Mouse (Mus musculus): ENCODE data around the gene Icam2. TPM values are rescaled to one million over a fixed set of nuclear protein-coding genes. Genes with fewer than 3 reads are reported as not detected.
"Not testable (repeated sequence)": the region's sequence is repeated elsewhere in the genome, so short reads cannot be mapped to it uniquely, and the experiment has no call there.

Icam2 gene
- 24.6 and 27.6 TPM in 2 replicates for total RNA-seq (2021)
- long read RNA-seq, experiment 1, transcript Icam2-201 (4 exons, 1,282 nt), result major isoform, 10 of 19 reads
- long read RNA-seq, experiment 1, partial matches to known transcripts, result 3 of 19 reads
- long read RNA-seq, experiment 1, other reads (novel, unspliced or antisense), result 6 of 19 reads
- long read RNA-seq, experiment 2, transcript Icam2-201 (4 exons, 1,282 nt), result major isoform, 10 of 12 reads
- long read RNA-seq, experiment 2, partial matches to known transcripts, result 2 of 12 reads
- long read RNA-seq, experiment 2, other reads (novel, unspliced or antisense), result 0 of 12 reads

DNA sequence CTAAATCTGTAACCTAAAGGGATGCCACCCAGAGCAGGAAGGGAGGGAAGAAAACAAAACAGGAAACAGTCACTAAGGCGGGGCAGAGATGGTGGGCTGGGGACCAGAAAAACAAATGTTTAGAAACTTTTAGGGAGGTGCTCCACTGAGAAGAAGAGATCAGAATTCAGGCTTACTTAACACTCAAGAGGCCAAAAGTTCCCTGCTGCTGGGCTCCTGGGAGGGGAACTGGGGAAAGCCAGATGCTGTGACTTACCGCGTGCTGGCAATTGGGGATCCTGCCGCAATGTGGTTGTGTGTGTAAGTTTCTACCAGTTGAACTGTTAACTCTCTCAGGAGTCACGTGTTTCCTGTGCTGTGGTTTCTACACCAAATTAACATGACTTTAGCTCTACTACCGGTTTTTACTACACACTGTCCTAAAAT, at the start of gene Icam2:
TSS of gene Icam2 (minus strand) at position 285 of the 426 bp plus-strand sequence.
- no peak for DNase-seq

DNA sequence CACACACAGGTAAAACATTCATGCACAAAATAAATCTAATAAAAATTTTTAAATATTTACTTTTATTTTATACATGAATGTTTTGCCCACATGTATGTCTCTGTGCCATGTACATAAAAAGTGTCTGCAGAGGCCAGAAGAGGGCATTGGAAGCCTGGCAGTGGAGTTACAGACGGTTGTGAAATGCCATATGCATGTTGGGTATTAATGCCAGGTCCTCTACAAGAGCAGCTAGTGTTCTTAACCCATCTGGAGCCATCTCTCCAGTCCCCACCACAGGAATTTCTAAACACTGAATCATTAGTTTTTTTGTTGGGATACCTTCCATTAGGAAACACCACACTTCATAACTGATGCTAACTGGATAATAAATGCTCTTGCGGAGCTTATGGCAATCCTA, 49.7 kb upstream of the Icam2 start:
- DNase-seq, result no peak

DNA sequence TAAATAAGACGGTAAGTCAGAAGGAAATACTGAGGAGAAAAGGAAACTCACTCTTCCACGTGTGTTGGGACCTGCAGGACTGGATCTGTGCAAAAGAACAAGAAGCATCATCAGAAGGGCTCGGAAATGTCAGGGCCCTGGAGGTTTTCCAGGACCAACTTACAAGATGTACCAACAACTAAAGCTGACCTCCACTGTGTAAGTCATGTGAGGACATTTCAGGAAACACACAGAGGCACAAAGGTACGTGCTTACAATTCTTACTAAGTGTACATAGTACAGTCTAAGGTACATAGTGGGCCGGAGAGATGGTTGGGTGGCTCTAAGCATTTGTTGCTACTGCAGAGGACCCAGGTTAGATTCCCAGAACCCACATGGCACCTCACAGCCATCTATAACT, 49.2 kb upstream of the Icam2 start:
- DNase-seq, result peak; percentile 81

GRCm38 (mm10) chr11:106430392-106430791, 42.5 kb upstream of the Icam2 start:
- no peak for DNase-seq

GRCm38 (mm10) chr11:106429689-106430088, 41.8 kb upstream of the Icam2 start:
- no peak for DNase-seq

GRCm38 (mm10) chr11:106428556-106428955, 40.7 kb upstream of the Icam2 start:
- no peak for DNase-seq

DNA sequence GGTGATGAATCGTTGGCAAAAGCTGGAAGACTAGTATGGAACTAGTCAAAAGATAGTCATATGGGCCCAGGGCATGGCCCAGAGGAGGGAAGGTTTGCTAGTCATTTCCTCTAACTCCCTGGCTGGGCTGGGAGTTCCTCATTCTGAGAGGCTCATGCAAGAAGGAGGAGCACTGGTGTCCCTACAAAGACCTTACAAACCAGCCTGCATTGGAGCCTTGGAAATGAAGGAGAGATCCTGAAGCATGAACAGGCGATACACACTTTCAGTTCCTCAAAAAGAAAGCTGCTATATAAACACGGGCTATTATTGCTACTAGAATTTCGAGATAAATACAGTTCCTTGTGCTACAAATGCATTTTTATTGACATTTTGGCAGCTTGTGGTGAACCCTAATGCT, 40.2 kb upstream of the Icam2 start:
- DNase-seq, result no peak

DNA sequence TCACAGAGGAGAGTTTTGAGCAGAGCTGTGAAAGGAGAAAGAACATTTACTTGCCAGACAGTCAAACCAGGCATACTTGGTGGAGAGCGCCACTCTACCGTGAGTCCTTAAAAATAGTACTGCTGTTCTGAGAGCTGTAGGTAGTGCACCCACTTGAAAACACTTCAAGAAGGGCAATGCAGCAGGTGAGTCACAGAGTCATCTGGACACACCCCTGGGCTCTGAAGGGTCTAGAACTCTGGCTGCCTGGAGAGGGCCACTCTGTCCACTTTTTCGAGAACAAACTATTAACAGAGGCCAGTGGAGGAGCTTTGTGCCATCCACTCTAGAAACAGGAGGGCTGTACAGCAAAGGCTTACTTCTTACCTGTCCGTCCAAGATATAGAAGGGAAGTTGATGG, 38.6 kb upstream of the Icam2 start:
- no peak for DNase-seq

GRCm38 (mm10) chr11:106425201-106425600, 37.3 kb upstream of the Icam2 start:
- DNase-seq, result no peak

DNA sequence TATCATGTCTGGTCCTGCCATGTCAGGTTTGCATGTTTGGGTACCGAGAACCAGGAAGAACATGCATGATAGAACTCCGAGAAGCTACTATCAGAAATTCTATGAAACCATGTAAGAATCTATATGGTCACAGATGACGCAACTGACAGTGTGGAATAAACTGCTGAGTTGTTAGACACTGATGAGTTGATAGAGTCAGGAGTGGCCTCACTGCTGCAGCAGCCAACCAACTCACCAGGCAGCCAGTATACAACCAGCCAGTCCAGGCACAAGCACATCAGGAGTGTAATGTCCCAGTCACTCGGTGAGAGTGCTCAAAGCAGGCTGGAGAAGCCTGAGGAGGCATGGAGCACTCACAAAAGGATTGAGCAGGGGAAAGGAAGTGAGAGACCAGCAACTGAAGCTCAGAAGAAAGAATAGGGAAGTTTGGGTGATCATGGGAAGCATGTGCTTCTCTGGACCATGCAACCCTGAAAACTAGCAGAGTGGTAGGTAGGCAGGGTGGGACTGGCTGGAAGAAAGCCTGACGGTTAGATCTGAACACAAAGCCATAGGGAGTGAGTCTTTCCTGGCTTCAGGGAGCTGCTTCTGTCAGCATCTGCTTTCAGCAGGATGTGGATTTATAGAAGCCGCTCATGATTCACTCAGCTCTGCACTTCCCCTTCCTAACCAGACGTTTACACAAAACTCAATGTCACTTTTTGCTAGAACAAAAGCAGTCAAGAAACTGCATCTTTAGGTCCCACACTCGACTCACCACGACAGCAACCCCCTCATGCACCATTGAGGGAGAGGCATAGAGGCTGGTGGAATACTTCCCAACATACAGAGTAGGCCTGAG, 31.6 kb upstream of the Icam2 start:
- DNase-seq, result no peak

GRCm38 (mm10) chr11:106418622-106419196, 30.8 kb upstream of the Icam2 start:
- peak; percentile 91 for DNase-seq

DNA sequence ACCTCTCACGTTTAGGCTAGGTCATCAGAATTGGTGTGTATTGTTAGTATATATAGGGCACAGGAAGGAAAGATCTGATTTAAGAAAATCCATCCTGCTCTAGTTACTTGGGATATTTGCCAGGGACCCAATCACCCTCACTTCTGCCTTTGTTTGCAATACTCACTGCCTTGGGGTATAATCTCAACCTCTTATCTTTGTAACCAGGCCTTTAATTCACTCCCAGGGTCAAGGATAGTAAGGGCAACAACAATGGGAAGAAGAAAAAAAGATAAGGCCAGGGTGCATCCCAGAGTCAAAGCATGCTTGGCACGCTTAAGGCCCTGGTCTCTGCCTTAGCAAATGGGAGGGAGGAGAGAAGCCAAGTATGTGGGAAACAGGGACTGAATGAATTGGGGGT, 30.0 kb upstream of the Icam2 start:
- DNase-seq, result no peak

GRCm38 (mm10) chr11:106416331-106416730, 28.5 kb upstream of the Icam2 start:
- DNase-seq, result no peak

DNA sequence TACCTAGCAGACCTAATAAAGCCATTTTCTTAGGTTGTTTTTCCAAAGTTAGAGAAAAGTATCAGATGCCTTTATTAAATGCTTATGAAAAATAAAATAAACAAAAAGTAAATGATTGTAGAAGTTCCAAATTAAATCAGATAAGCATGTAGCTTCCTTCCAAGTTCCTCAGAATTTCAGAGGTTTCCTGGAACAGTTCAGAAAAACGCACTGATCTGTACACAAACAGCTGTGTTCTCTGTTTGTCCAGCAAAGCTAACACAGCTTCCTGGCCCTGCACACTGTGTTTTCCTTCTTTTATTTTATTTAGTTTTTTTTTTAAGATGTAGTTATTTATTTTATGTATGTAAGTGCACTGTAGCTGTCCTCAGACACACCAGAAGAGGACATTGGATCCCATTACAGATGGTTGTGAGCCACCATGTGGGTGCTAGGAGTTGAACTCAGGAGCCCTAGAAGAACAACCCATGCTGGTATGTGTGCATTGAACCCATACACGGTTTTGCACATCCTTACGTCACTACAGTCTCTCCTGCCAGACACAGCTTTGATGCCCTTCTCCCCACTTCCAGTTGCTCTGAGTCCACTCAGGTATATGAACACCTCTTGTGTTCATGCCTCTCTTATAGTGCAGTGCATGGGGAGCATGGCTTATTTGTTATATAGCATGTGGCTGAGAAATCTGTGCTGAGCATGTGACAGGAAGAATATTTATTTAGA, 24.9 kb upstream of the Icam2 start:
- no peak for DNase-seq

- no peak for DNase-seq
Measured at GRCm38 (mm10) chr11:106411157-106411556, 23.3 kb upstream of the Icam2 start.

DNA sequence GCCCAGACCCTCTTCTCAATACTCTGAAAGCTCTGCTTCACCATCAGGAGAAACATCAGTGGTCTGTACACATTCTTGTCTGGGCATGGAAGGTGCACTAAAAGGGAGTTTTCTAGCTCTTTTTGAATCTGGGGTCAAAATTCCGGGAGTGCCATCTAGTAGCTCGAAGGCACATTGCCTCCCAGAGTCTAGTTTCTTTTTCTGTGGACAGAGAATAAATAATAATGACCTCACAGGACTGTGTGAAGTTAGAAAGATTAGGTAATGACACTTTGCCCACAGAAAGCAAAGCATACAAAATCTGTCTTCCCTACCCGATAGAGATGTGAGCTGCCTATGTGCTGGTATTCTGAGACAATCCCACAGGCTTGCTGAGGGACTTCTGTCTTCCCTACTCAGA, 22.6 kb upstream of the Icam2 start:
- no peak for DNase-seq

- DNase-seq, result peak; percentile 65
Measured at GRCm38 (mm10) chr11:106410011-106410410, 22.1 kb upstream of the Icam2 start.

- DNase-seq, result no peak
Measured at GRCm38 (mm10) chr11:106398481-106398880, 10.6 kb upstream of the Icam2 start.

DNA sequence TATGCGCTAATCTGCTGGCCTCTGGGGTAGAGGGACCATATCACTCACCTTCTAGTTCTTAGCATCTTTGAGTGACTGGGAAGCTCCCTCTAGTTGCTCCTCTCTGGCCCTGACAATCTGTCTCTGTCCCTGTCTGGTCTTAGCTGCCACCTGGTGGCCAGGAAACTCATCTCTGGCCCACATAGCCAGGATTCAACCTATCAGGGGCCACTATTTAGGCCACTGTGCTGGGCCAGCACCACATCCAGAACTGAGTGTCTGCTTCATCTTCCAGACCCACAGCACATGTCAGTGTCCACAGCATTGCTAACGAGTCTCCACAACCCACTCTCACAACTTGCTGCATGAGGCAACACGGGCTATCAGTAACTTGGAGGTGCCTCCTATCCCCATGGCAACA, 9.8 kb upstream of the Icam2 start:
- peak; percentile 51 for DNase-seq

- not testable (repeated sequence) for DNase-seq
Measured at GRCm38 (mm10) chr11:106394055-106394454, 6.2 kb upstream of the Icam2 start.

DNA sequence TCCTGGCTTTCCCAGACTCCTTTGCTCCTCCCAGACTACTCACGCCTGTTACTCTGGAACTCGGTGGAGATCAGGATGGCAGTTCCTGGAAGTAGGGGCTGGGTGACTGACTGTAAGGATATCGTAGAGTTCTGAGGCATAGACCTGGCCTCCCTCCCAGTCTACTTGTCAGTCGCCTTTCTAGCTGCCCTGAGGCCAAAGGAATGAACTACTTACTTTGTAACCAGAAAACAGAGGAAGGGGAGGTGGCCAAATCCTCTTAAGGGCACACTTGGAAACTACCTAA, 5.4 kb upstream of the Icam2 start:
- no peak for DNase-seq

DNA sequence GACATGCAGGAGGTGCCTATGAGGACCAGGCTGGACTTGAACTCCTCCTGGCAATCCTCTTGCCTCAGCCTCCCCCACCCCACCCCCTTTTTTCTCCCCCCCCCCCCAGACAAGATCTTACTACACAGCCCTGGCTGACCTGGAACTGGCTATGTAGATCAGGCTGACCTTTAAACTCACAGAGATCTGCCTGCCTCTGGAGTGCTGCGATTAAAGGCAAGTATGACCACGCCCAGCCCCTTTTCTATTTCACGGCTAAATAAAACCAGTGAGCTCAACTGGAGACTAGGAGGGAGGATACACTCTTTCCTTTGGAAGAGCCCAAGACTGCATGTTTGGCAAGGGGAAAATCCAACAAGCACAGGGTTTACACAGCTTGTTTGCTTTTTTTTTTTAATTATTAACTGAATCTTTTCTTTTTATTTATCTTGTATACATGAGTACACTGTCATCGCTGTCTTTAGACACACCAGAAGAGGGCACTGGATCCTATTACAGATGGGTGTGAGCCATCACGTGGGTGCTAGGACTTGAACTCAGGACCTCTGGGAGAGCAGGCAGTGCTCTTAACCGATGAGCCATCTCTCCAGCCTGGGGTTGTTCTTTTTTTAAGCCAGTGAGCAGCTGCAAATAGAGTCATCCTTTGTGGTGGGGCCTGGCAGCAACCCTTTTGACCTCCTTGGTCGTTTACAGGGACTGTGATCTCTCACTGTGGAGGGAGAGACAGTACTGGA, 4.9 kb upstream of the Icam2 start:
- no peak for DNase-seq

Measured in adrenal gland, postnatal 14 days (tissue).